ENCODE assay signal across 7 mouse cellular contexts in the genomic region with DNA sequence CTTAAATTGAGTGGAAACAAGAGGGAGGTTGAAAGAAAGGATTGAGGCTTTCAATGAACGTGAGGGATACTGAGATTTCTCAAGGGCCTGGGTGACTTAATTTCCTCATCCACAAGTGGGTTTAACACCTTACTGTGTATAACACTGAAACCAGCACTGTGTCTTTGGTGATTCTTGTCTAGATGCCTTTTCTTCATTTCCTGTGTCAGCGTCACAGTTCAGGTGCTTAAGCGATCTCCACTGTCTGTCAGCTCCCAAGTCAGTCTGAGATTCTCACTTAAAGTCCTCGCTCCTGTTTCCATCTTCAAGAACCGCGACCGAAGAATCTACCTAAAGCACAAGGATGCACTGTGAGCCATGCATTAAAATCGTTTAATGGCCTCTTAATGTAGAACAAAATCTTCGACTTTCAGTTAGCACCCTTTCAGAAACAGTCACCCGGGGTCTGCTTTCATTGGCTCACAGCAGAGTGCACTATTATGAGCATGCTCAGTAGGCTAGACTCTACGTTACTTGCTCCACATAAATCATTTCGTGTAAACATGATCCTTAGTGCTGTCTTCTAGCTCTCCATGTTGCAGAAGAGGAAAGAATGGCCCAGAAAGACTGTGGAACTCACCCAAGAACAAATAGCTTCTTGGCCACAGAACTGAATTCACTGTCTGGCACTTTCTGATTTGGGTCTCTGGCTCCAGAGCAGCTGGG. TPM values are rescaled to one million over a fixed set of nuclear protein-coding genes. Genes with fewer than 3 reads are reported as not detected.
DNase-seq lines count a peak whose midpoint lies in the region; ATAC-seq and TF ChIP-seq lines count a peak whose summit lies in the region.

No protein-coding gene starts in this region.

- H3K36me3 ChIP-seq in heart, embryonic 16.5 days (ENCODE audit: control insufficient read depth, insufficient read depth) = no peaks in the 10 kb centered on the region
- no peaks in the 10 kb centered on the region for H3K36me3 ChIP-seq in neural tube, embryonic 15.5 days

- intact Hi-C loops in left cerebral cortex, adult 2 months (cut with DNase I) = no loop called here
- intact Hi-C loops in left cerebral cortex, postnatal 36 days (cut with DNase I) = loop anchor here (5.0 kb wide), 1 partner anchor 179 kb away; no protein-coding TSS in a partner anchor

- peaks cover 5% of the 10 kb centered on the region; the same call in 1 of the 2 replicates for H3K4me1 ChIP-seq in heart, embryonic 16.5 days (ENCODE audit: control insufficient read depth, insufficient read depth, low read length)
- peaks cover 40% of the 10 kb centered on the region for H3K4me1 ChIP-seq in neural tube, embryonic 15.5 days

- H3K4me3 ChIP-seq in left cerebral cortex, adult 2 months = peak overlapping the region; percentile 69
- no peak overlapping the region; the same call in 1 of the 2 replicates for H3K4me3 ChIP-seq in heart, embryonic 16.5 days (ENCODE audit: low read length)
- H3K4me3 ChIP-seq in neural tube, embryonic 15.5 days (replicated peaks) = peak overlapping the region; percentile 85

- no peak for TF ChIP-seq CTCF in left cerebral cortex, adult 2 months (IDR thresholded peaks at IDR 0.05)

- 0 out of 2 replicates have a peak, but pooled peaks cover 2% of the 10 kb centered on the region for H3K9me3 ChIP-seq in heart, embryonic 16.5 days (replicated peaks; ENCODE audit: control insufficient read depth, low read length)
- H3K9me3 ChIP-seq in neural tube, embryonic 15.5 days (replicated peaks) = no peaks in the 10 kb centered on the region

- peak overlapping the region; percentile 91; the same call in 1 of the 2 replicates for H3K27ac ChIP-seq in left cerebral cortex, adult 2 months
- peak overlapping the region; percentile 71 for H3K27ac ChIP-seq in heart, embryonic 16.5 days (ENCODE audit: low read length)
- H3K27ac ChIP-seq in neural tube, embryonic 15.5 days (replicated peaks) = 0 out of 2 replicates have a peak overlapping the region, but pooled peaks have one; percentile 23

- H3K4me2 ChIP-seq in heart, embryonic 16.5 days (ENCODE audit: low read depth, low read length) = peak overlapping the region; percentile 92
- H3K4me2 ChIP-seq in neural tube, embryonic 15.5 days = peak overlapping the region; percentile 94

- no peak overlapping the region for H3K9ac ChIP-seq in heart, embryonic 16.5 days (ENCODE audit: low read length)
- H3K9ac ChIP-seq in neural tube, embryonic 15.5 days (replicated peaks) = no peak overlapping the region

- no peak for ATAC-seq in heart, embryonic 16.5 days (replicated peaks; ENCODE audit: extremely low read depth, insufficient read depth, low FRiP score)
- ATAC-seq in neural tube, embryonic 15.5 days (ENCODE audit: low FRiP score) = no peak

- peak in 1 of 2 experiments; percentile 22 for DNase-seq in left cerebral cortex, adult 2 months (ENCODE audit: extremely low spot score in 1 of 2, low spot score in 2 of 2)
- DNase-seq in left cerebral cortex, postnatal 36 days (ENCODE audit: low spot score in 2 of 2) = no peak
- DNase-seq in brain, adult 2 months (ENCODE audit: low read depth, low spot score) = peak; percentile 64
- no peak for DNase-seq in layer of hippocampus, adult 11-12 months (ENCODE audit: low spot score)
- DNase-seq in retina, postnatal 1 day = no peak

- WGBS in heart, embryonic 16.5 days = 68% methylated on average over 12 of the region's 12 CpGs
- WGBS in neural tube, embryonic 15.5 days = 61% methylated on average over 12 of the region's 12 CpGs

- no peaks in the 10 kb centered on the region for H3K27me3 ChIP-seq in heart, embryonic 16.5 days (ENCODE audit: control insufficient read depth, insufficient read depth, low read length)
- no peaks in the 10 kb centered on the region for H3K27me3 ChIP-seq in neural tube, embryonic 15.5 days (replicated peaks)

RNA-seq across cellular contexts. Expression of gene St6gal1, which starts 1.2 kb away (rescaled TPM):
- 10 to 100 TPM; 16.5 to 18.7 TPM for total RNA-seq in left cerebral cortex, adult 2 months (2021)
- 10 to 100 TPM; 15.5 to 17.3 TPM for total RNA-seq in left cerebral cortex, postnatal 36 days (2021)
- polyA plus RNA-seq in heart, embryonic 16.5 days (2015; fragmentation: Nextera tagmentation; extraction: Ambion mirVana) = 12.4 and 15.7 TPM in 2 replicates
- polyA plus RNA-seq in neural tube, embryonic 15.5 days (2015; fragmentation: Nextera tagmentation; extraction: Ambion mirVana) = 19.3 and 21.1 TPM in 2 replicates

Comparison
In these comparisons a context has a peak if more than half of its experiments do, and no peak if none do; other contexts are left out.
1. H3K27ac ChIP-seq: peak in every context shown above with its lines; median percentile 91 in left cerebral cortex, adult 2 months; 71 in heart, embryonic 16.5 days; 23 in neural tube, embryonic 15.5 days.